In genomic region chr7:83914566-83914965, GRCm38 (mm10) we compare ENCODE assay signal across 9 mouse cellular contexts. TPM values are rescaled to one million over a fixed set of nuclear protein-coding genes. Genes with fewer than 3 reads are reported as not detected.
DNase-seq lines count a peak whose midpoint lies in the region; ATAC-seq and TF ChIP-seq lines count a peak whose summit lies in the region.
"Had no signal": no experiment of that assay in that cellular context is flagged by ENCODE, and none has a peak within 500 bp of the region (broad histone marks: within the 10 kb centered on the region; RNA-seq: fewer than 3 reads in every experiment).

No protein-coding gene starts in this region.

- ATAC-seq in kidney, embryonic 14.5 days (ENCODE audit: low FRiP score, low TSS enrichment) = no peak
- ATAC-seq in neural tube, embryonic 11.5 days (ENCODE audit: insufficient read depth, low FRiP score, low TSS enrichment) = no peak

- no peaks in the 10 kb centered on the region for H3K27me3 ChIP-seq in kidney, embryonic 14.5 days (ENCODE audit: control insufficient read depth, insufficient read depth, low read length)
- H3K27me3 ChIP-seq in cerebellum, adult 2 months (ENCODE audit: control insufficient read depth, insufficient read depth, low read length) = no peaks in the 10 kb centered on the region; the same call in 1 of the 2 replicates
- H3K27me3 ChIP-seq in liver, adult 2 months (ENCODE audit: control insufficient read depth, insufficient read depth, low read length) = no peaks in the 10 kb centered on the region
- H3K27me3 ChIP-seq in neural tube, embryonic 11.5 days (ENCODE audit: control insufficient read depth, insufficient read depth, low read length) = no peaks in the 10 kb centered on the region
- no peaks in the 10 kb centered on the region for H3K27me3 ChIP-seq in splenic B cell, adult 2 months (ENCODE audit: control insufficient read depth, insufficient read depth, low read length, poor library complexity, severe bottlenecking)
- H3K27me3 ChIP-seq: embryonic facial prominence, embryonic 13.5 days had no signal

- no peak overlapping the region for H3K4me3 ChIP-seq in kidney, embryonic 14.5 days (ENCODE audit: low read length)
- no peak overlapping the region for H3K4me3 ChIP-seq in cerebellum, adult 2 months (replicated peaks; ENCODE audit: insufficient read depth, low read depth, low read length)
- no peak overlapping the region for H3K4me3 ChIP-seq in liver, adult 2 months (ENCODE audit: insufficient read depth, low read depth, low read length)
- H3K4me3 ChIP-seq in neural tube, embryonic 11.5 days (ENCODE audit: low read depth, low read length) = no peak overlapping the region
- H3K4me3 ChIP-seq: embryonic facial prominence, embryonic 13.5 days had no signal

- H3K36me3 ChIP-seq in kidney, embryonic 14.5 days (ENCODE audit: control insufficient read depth, insufficient read depth, low read length) = no peaks in the 10 kb centered on the region
- no peaks in the 10 kb centered on the region for H3K36me3 ChIP-seq in liver, adult 2 months (ENCODE audit: control insufficient read depth, insufficient read depth, low read length)
- no peaks in the 10 kb centered on the region for H3K36me3 ChIP-seq in neural tube, embryonic 11.5 days (ENCODE audit: control insufficient read depth, insufficient read depth, low read length)
- no peaks in the 10 kb centered on the region for H3K36me3 ChIP-seq in splenic B cell, adult 2 months (ENCODE audit: control insufficient read depth, insufficient read depth, low read length, poor library complexity, severe bottlenecking)
- H3K36me3 ChIP-seq: embryonic facial prominence, embryonic 13.5 days had no signal

- DNase-seq in kidney, adult 11 months = peak; percentile 46
- peak; percentile 83 to 91 for DNase-seq in cerebellum, adult 2 months
- peak; percentile 62 to 95 for DNase-seq in frontal cortex, adult 2 months (ENCODE audit: extremely low spot score in 1 of 2, low spot score in 1 of 2)
- DNase-seq in kidney, adult 8-10 months = peak; percentile 52 to 83
- DNase-seq in liver, adult 2 months (ENCODE audit: extremely low read depth, low read depth, low spot score) = peak; percentile 41
- DNase-seq in neural tube, embryonic 11.5 days (ENCODE audit: low spot score) = peak; percentile 77
- peak; percentile 77 for DNase-seq in splenic B cell, adult 2 months (ENCODE audit: low read depth, low spot score)

- H3K27ac ChIP-seq in kidney, embryonic 14.5 days (ENCODE audit: low read depth, low read length) = no peak overlapping the region
- no peak overlapping the region for H3K27ac ChIP-seq in cerebellum, adult 2 months (ENCODE audit: insufficient read depth, low read length)
- H3K27ac ChIP-seq in liver, adult 2 months (replicated peaks; ENCODE audit: insufficient read depth, low read depth, low read length) = no peak overlapping the region
- no peak overlapping the region for H3K27ac ChIP-seq in neural tube, embryonic 11.5 days (ENCODE audit: low read depth, low read length)
- H3K27ac ChIP-seq: embryonic facial prominence, embryonic 13.5 days had no signal

- WGBS in kidney, embryonic 14.5 days = 1% methylated on average over 3 of the region's 3 CpGs
- WGBS in cerebellum, adult 2 months = 3% methylated on average over 3 of the region's 3 CpGs
- WGBS in liver, adult 2 months = 1% methylated on average over 3 of the region's 3 CpGs
- 3% methylated on average over 3 of the region's 3 CpGs for WGBS in neural tube, embryonic 11.5 days

- no peak overlapping the region for H3K4me2 ChIP-seq in kidney, embryonic 14.5 days (replicated peaks; ENCODE audit: low read depth, low read length)
- H3K4me2 ChIP-seq in neural tube, embryonic 11.5 days (ENCODE audit: low read depth) = no peak overlapping the region
- H3K4me2 ChIP-seq: embryonic facial prominence, embryonic 13.5 days had no signal

- peak; percentile 90 for TF ChIP-seq CTCF in cerebellum, adult 2 months (IDR thresholded peaks at IDR 0.05; ENCODE audit: borderline replicate concordance, insufficient read depth, low read depth, low read length)
- peak; percentile 77 for TF ChIP-seq CTCF in liver, adult 2 months (IDR thresholded peaks at IDR 0.05; ENCODE audit: low read depth, low read length)

- H3K9me3 ChIP-seq in kidney, embryonic 14.5 days (ENCODE audit: control insufficient read depth, low read length) = no peaks in the 10 kb centered on the region
- H3K9me3 ChIP-seq in neural tube, embryonic 11.5 days (ENCODE audit: control insufficient read depth, low read length) = no peaks in the 10 kb centered on the region
- H3K9me3 ChIP-seq: embryonic facial prominence, embryonic 13.5 days had no signal

- H3K4me1 ChIP-seq in kidney, embryonic 14.5 days (ENCODE audit: control insufficient read depth, insufficient read depth, low read length) = no peaks in the 10 kb centered on the region
- no peaks in the 10 kb centered on the region for H3K4me1 ChIP-seq in cerebellum, adult 2 months (ENCODE audit: control insufficient read depth, insufficient read depth, low read length)
- H3K4me1 ChIP-seq in liver, adult 2 months (ENCODE audit: control insufficient read depth, insufficient read depth, low read length) = no peaks in the 10 kb centered on the region
- H3K4me1 ChIP-seq in neural tube, embryonic 11.5 days (ENCODE audit: control insufficient read depth, insufficient read depth, low read length) = no peaks in the 10 kb centered on the region
- H3K4me1 ChIP-seq: embryonic facial prominence, embryonic 13.5 days had no signal

- no peaks in the 10 kb centered on the region for H3K79me2 ChIP-seq in liver, adult 2 months (ENCODE audit: control insufficient read depth, insufficient read depth, low read length)

- no peak overlapping the region for H3K9ac ChIP-seq in kidney, embryonic 14.5 days (ENCODE audit: low read depth, low read length)
- no peak overlapping the region for H3K9ac ChIP-seq in liver, adult 2 months (ENCODE audit: low read depth, low read length)
- H3K9ac ChIP-seq in neural tube, embryonic 11.5 days (ENCODE audit: low read length) = no peak overlapping the region
- H3K9ac ChIP-seq: embryonic facial prominence, embryonic 13.5 days had no signal

- no peak for TF ChIP-seq POLR2A in cerebellum, adult 2 months (IDR thresholded peaks at IDR 0.05; ENCODE audit: borderline replicate concordance, insufficient read depth, low read length)
- TF ChIP-seq POLR2A in liver, adult 2 months (IDR thresholded peaks at IDR 0.05; ENCODE audit: extremely low read depth, insufficient read depth, low read length) = no peak

RNA-seq across cellular contexts. Expression of gene Mesd, which starts 30.3 kb away (rescaled TPM):
- 81.6 and 101 TPM in 2 replicates for polyA plus RNA-seq in kidney, embryonic 14.5 days (2014; fragmentation: Nextera tagmentation; extraction: Ambion mirVana)
- 34.6 and 35.1 TPM in 2 replicates for polyA plus RNA-seq in cerebellum, adult 2 months (2012; rRNA removed)
- 29.5 and 33.9 TPM in 2 replicates for polyA plus RNA-seq in frontal cortex, adult 2 months (2012; rRNA removed)
- total RNA-seq in liver, adult 2 months (2014; rRNA removed) = 10.8 and 13.6 TPM in 2 replicates
- 6.7 and 8.2 TPM in 2 replicates for polyA plus RNA-seq in liver, adult 2 months (2012; rRNA removed)
- polyA plus RNA-seq in neural tube, embryonic 11.5 days (2014; fragmentation: Nextera tagmentation; extraction: Ambion mirVana) = 70.1 and 73.5 TPM in 2 replicates

RNA-seq across cellular contexts. Expression of gene Tlnrd1, which starts 30.5 kb away (rescaled TPM):
- polyA plus RNA-seq in kidney, embryonic 14.5 days (2014; fragmentation: Nextera tagmentation; extraction: Ambion mirVana) = 15.3 and 16.2 TPM in 2 replicates
- polyA plus RNA-seq in cerebellum, adult 2 months (2012; rRNA removed) = 23.4 and 25.2 TPM in 2 replicates
- 14.8 and 15.8 TPM in 2 replicates for polyA plus RNA-seq in frontal cortex, adult 2 months (2012; rRNA removed)
- total RNA-seq in liver, adult 2 months (2014; rRNA removed) = 1.8 and 2.6 TPM in 2 replicates
- 2.9 and 4.6 TPM in 2 replicates for polyA plus RNA-seq in liver, adult 2 months (2012; rRNA removed)
- 17.8 and 19.8 TPM in 2 replicates for polyA plus RNA-seq in neural tube, embryonic 11.5 days (2014; fragmentation: Nextera tagmentation; extraction: Ambion mirVana)
